Mouse (Mus musculus): ENCODE measurements around the gene Cyb561. TPM values are rescaled to one million over a fixed set of nuclear protein-coding genes. Genes with fewer than 3 reads are reported as not detected.

Cyb561 gene
- 3.4 and 4.8 TPM in 2 replicates for polyA plus RNA-seq (2014; fragmentation: Nextera tagmentation; extraction: Ambion mirVana)

DNA sequence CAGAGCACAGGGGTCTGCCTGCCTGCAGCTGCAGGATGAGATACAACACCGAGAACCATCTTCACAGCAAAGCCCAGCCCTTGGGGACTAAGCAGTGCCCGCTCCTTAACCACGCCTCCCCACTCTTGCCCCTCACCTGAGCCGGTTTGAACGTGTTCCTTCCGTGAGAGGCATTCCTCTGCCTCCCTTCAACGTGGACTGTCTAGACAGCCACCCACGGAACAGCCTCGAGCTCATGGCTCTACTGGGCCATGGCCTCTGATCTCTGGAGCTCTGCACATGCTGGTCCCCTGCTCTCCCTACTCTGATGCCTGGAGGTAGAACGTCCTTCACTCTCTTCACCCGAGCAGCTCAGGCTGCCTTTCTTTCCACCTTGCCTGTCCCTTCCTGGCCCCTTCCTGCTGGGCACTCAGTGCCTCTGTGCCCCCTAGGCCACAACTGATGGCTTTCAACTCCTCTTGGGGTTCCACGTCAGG lies at the start of gene Cyb561:
TSS of gene Cyb561 (minus strand) at position 426 of the 476 bp plus-strand sequence.
- H3K27me3 ChIP-seq (replicated peaks; ENCODE audit: control insufficient read depth, insufficient read depth, low read length), result peaks cover 5% of the 10 kb centered on the region; the same call in 1 of the 2 replicates
- no peak within 1 kb of the TSS for H3K4me3 ChIP-seq (ENCODE audit: low read depth, low read length)
- no peak for ATAC-seq (replicated peaks; ENCODE audit: low FRiP score)
- no peak within 1 kb of the TSS for H3K4me2 ChIP-seq
- H3K27ac ChIP-seq (ENCODE audit: low read depth, low read length), result no peak within 1 kb of the TSS
- no peaks in the 10 kb centered on the region for H3K4me1 ChIP-seq (replicated peaks; ENCODE audit: control insufficient read depth, insufficient read depth, low read length)
- H3K36me3 ChIP-seq (ENCODE audit: control insufficient read depth, insufficient read depth, low read length), result no peaks in the 10 kb centered on the region
- no peak for DNase-seq (ENCODE audit: low spot score)
- no peaks in the 10 kb centered on the region for H3K9me3 ChIP-seq (ENCODE audit: control insufficient read depth, low read length)
- H3K9ac ChIP-seq (ENCODE audit: low read depth, low read length), result no peak within 1 kb of the TSS
- 73% methylated on average over 12 of the region's 12 CpGs for WGBS

DNA sequence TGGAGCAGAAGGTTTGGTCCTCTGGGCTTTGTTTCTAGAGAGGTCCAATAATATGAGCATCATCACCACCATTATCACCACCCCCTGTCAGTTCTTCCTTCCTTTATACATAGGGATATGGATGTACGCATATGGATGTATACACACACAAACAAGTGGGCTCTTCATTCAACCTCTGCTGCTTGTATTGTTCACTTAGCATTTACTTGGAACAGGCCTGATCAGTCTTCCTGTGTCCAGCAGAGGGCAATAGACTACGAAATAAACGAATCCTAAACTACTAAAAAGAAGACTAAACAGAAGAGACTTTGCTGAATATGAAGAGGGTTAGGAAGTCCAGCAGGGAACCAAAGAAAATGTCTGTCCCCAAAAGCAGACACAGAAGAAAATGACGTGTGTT lies 48.6 kb upstream of the Cyb561 start:
- Histone ChIP-seq H3K4me2 (no peak overlapping the region), H3K9me3 (ENCODE audit: control insufficient read depth, low read length) (no peaks in the 10 kb centered on the region), H3K27me3 (replicated peaks; ENCODE audit: control insufficient read depth, insufficient read depth, low read length) (no peaks in the 10 kb centered on the region; the same call in 1 of the 2 replicates), H3K9ac (ENCODE audit: low read depth, low read length) (no peak overlapping the region), H3K36me3 (ENCODE audit: control insufficient read depth, insufficient read depth, low read length) (no peaks in the 10 kb centered on the region), H3K4me3 (ENCODE audit: low read depth, low read length) (no peak overlapping the region), H3K27ac (ENCODE audit: low read depth, low read length) (no peak overlapping the region), H3K4me1 (replicated peaks; ENCODE audit: control insufficient read depth, insufficient read depth, low read length) (no peaks in the 10 kb centered on the region)
- 39% methylated on average over 4 of the region's 4 CpGs for WGBS
- DNase-seq (ENCODE audit: low spot score) (no peak), ATAC-seq (replicated peaks; ENCODE audit: low FRiP score) (no peak)

DNA sequence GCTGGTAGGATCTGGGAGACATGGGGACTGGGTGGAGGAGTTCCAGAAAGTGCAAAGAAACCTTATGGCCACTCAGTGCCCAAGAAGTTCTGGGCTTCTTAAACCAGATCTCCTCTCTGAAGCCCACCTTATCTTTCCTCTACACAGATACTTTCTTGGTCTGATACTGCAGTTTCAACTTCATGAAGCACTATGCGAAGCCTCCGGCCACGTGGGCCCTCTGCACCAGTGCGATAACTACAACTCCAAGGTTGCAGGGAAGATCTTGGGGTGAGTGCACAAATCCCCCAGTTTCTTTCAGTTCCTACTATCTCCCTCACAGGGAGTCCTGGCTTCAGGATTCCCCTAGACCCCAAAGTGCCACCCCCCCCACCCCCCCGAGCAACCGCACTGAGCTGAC lies 46.9 kb upstream of the Cyb561 start:
- H3K4me3 ChIP-seq (ENCODE audit: low read depth, low read length), result no peak overlapping the region
- DNase-seq (ENCODE audit: low spot score) (no peak), ATAC-seq (replicated peaks; ENCODE audit: low FRiP score) (no peak)
- 83% methylated on average over 6 of the region's 6 CpGs for WGBS
- no peaks in the 10 kb centered on the region for H3K4me1 ChIP-seq (replicated peaks; ENCODE audit: control insufficient read depth, insufficient read depth, low read length)
- H3K27ac ChIP-seq (ENCODE audit: low read depth, low read length), result no peak overlapping the region
- no peaks in the 10 kb centered on the region; the same call in 1 of the 2 replicates for H3K27me3 ChIP-seq (replicated peaks; ENCODE audit: control insufficient read depth, insufficient read depth, low read length)
- no peaks in the 10 kb centered on the region for H3K9me3 ChIP-seq (ENCODE audit: control insufficient read depth, low read length)
- H3K4me2 ChIP-seq, result no peak overlapping the region
- no peaks in the 10 kb centered on the region for H3K36me3 ChIP-seq (ENCODE audit: control insufficient read depth, insufficient read depth, low read length)
- no peak overlapping the region for H3K9ac ChIP-seq (ENCODE audit: low read depth, low read length)

DNA sequence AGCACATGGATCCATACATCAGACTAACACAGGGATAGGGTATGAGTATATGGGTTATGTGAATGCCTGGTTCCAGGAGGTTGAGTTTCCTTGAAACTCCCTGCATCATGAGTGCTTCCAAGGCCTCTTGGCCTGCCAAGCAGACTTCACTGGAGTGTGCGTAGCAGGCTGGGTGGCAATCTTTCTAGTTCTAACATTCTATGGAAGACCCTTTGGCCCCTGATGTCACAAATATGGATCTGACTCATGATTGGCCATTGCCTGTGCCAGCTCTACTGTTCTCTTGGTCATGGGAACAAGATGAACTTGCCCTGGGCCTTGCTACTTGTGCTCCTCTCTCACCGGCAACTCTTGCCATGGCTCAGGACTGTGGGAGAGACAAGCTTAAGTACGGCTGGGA lies 41.2 kb upstream of the Cyb561 start, which contains the start of gene Ace3:
TSS of gene Ace3 (plus strand) at position 301 of the 400 bp plus-strand sequence.
- Histone ChIP-seq H3K4me2 (no peak within 1 kb of the TSS), H3K9me3 (ENCODE audit: control insufficient read depth, low read length) (no peaks in the 10 kb centered on the region), H3K36me3 (ENCODE audit: control insufficient read depth, insufficient read depth, low read length) (no peaks in the 10 kb centered on the region), H3K27me3 (replicated peaks; ENCODE audit: control insufficient read depth, insufficient read depth, low read length) (no peaks in the 10 kb centered on the region), H3K9ac (ENCODE audit: low read depth, low read length) (no peak within 1 kb of the TSS), H3K27ac (ENCODE audit: low read depth, low read length) (no peak within 1 kb of the TSS), H3K4me3 (ENCODE audit: low read depth, low read length) (no peak within 1 kb of the TSS), H3K4me1 (replicated peaks; ENCODE audit: control insufficient read depth, insufficient read depth, low read length) (no peaks in the 10 kb centered on the region; the same call in 1 of the 2 replicates)
- WGBS, result 89% methylated on average over 3 of the region's 3 CpGs
- DNase-seq (ENCODE audit: low spot score) (no peak), ATAC-seq (replicated peaks; ENCODE audit: low FRiP score) (no peak)

DNA sequence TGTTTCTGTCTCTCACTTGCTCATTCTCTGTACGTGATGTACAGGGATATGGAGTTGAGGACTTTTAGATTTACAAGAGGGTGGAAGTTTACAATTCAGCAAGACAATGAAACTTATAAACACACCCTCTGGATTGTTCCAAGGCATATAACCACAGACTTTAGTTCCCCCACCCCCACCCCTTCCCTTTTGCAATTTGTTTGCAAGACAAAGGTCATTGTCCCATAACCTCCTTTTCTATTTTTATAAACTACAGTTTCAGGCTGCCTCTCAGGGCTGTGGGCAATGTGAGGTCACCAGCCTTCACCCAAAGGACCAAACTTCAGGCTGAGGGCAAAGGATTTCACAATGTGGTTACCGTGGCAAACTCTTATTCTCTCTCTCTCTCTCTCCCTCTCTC lies 37.1 kb upstream of the Cyb561 start:
- no peak for DNase-seq (ENCODE audit: low spot score)
- H3K4me1 ChIP-seq (replicated peaks; ENCODE audit: control insufficient read depth, insufficient read depth, low read length), result no peaks in the 10 kb centered on the region; the same call in 1 of the 2 replicates
- 55% methylated on average over 2 of the region's 2 CpGs for WGBS

DNA sequence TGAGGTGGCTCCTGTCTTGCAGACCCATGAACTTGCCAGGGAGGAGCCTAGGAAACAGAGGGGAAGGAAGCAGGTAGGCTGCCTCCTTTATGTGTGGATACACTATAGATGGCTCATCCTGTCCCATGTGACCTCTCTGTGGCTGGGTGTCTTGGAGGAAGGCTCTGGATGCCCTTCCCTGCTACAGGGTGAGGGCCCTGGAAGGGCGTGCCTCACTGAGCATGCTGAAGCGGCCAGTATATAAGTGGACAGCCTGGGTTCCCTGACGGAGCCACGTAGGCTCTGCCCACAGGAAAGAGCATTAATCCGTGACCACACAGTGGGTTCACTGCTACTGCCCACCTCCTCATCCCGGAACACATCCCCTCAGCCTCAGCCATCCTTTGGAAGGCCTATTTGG lies 36.3 kb upstream of the Cyb561 start:
- no peaks in the 10 kb centered on the region for H3K9me3 ChIP-seq (ENCODE audit: control insufficient read depth, low read length)
- no peak overlapping the region for H3K27ac ChIP-seq (ENCODE audit: low read depth, low read length)
- H3K36me3 ChIP-seq (ENCODE audit: control insufficient read depth, insufficient read depth, low read length), result no peaks in the 10 kb centered on the region
- DNase-seq (ENCODE audit: low spot score), result no peak
- H3K4me3 ChIP-seq (ENCODE audit: low read depth, low read length), result no peak overlapping the region
- no peaks in the 10 kb centered on the region for H3K27me3 ChIP-seq (replicated peaks; ENCODE audit: control insufficient read depth, insufficient read depth, low read length)
- no peak overlapping the region for H3K9ac ChIP-seq (ENCODE audit: low read depth, low read length)
- ATAC-seq (replicated peaks; ENCODE audit: low FRiP score), result no peak
- H3K4me1 ChIP-seq (replicated peaks; ENCODE audit: control insufficient read depth, insufficient read depth, low read length), result no peaks in the 10 kb centered on the region; the same call in 1 of the 2 replicates
- no peak overlapping the region for H3K4me2 ChIP-seq
- WGBS, result 76% methylated on average over 6 of the region's 6 CpGs

More for the DNA sequence above, 37.1 kb upstream of the Cyb561 start:
- Histone ChIP-seq H3K4me2 (no peak overlapping the region), H3K27ac (ENCODE audit: low read depth, low read length) (no peak overlapping the region), H3K36me3 (ENCODE audit: control insufficient read depth, insufficient read depth, low read length) (no peaks in the 10 kb centered on the region), H3K27me3 (replicated peaks; ENCODE audit: control insufficient read depth, insufficient read depth, low read length) (no peaks in the 10 kb centered on the region), H3K4me3 (ENCODE audit: low read depth, low read length) (no peak overlapping the region), H3K9me3 (ENCODE audit: control insufficient read depth, low read length) (no peaks in the 10 kb centered on the region), H3K9ac (ENCODE audit: low read depth, low read length) (no peak overlapping the region)
- no peak for ATAC-seq (replicated peaks; ENCODE audit: low FRiP score)

DNA sequence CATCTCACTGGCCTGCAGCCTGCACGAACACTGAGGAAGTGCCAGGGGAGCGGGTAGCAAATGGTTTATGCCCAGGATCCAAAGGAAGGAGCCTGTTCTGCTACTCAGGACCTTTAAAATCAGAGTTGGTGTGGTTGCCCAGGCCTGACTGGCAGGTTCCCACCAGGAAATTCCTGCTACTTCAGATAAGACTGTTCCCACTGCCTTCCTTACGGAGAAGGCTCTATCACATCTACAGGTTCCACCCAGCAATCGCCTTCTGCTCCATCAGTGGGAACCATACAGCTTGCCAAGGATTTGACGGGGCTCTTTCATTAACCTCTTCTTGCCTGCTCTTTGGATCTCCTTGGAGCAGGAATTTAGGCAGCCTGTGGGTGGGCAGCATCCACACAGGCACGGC lies 34.3 kb upstream of the Cyb561 start:
- WGBS, result 56% methylated on average over 6 of the region's 6 CpGs
- Histone ChIP-seq H3K9ac (ENCODE audit: low read depth, low read length) (no peak overlapping the region), H3K27me3 (replicated peaks; ENCODE audit: control insufficient read depth, insufficient read depth, low read length) (no peaks in the 10 kb centered on the region), H3K4me2 (no peak overlapping the region), H3K27ac (ENCODE audit: low read depth, low read length) (no peak overlapping the region), H3K36me3 (ENCODE audit: control insufficient read depth, insufficient read depth, low read length) (no peaks in the 10 kb centered on the region), H3K4me3 (ENCODE audit: low read depth, low read length) (no peak overlapping the region), H3K9me3 (ENCODE audit: control insufficient read depth, low read length) (no peaks in the 10 kb centered on the region), H3K4me1 (replicated peaks; ENCODE audit: control insufficient read depth, insufficient read depth, low read length) (no peaks in the 10 kb centered on the region; the same call in 1 of the 2 replicates)
- no peak for ATAC-seq (replicated peaks; ENCODE audit: low FRiP score)
- DNase-seq (ENCODE audit: low spot score), result no peak

DNA sequence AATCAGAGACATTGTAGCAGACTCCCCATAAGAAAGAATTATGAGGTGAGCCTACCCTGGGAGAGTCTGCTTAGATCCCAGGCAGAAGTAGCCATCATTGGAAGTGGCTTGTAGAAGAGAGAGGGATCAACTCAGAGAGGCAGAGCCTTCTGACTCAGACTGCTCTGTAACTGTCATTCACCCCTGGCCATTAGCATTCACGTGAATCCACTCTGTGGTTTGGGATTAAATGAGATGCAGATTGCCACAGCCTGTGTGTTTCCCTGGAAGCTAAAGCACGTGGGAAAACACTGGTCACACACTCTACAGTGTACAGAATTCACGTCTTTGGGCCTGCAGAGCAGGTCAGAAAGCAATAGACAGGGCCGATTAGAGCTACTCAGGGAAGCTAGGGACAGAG lies 31.3 kb upstream of the Cyb561 start:
- no peaks in the 10 kb centered on the region for H3K9me3 ChIP-seq (ENCODE audit: control insufficient read depth, low read length)
- H3K4me1 ChIP-seq (replicated peaks; ENCODE audit: control insufficient read depth, insufficient read depth, low read length), result no peaks in the 10 kb centered on the region
- peaks cover under 1% of the 10 kb centered on the region for H3K27me3 ChIP-seq (replicated peaks; ENCODE audit: control insufficient read depth, insufficient read depth, low read length)
- no peak overlapping the region for H3K4me3 ChIP-seq (ENCODE audit: low read depth, low read length)
- ATAC-seq (replicated peaks; ENCODE audit: low FRiP score) (no peak), DNase-seq (ENCODE audit: low spot score) (no peak)
- H3K36me3 ChIP-seq (ENCODE audit: control insufficient read depth, insufficient read depth, low read length), result no peaks in the 10 kb centered on the region
- no peak overlapping the region for H3K4me2 ChIP-seq
- H3K27ac ChIP-seq (ENCODE audit: low read depth, low read length), result no peak overlapping the region
- no peak overlapping the region for H3K9ac ChIP-seq (ENCODE audit: low read depth, low read length)
- 72% methylated on average over 4 of the region's 4 CpGs for WGBS

DNA sequence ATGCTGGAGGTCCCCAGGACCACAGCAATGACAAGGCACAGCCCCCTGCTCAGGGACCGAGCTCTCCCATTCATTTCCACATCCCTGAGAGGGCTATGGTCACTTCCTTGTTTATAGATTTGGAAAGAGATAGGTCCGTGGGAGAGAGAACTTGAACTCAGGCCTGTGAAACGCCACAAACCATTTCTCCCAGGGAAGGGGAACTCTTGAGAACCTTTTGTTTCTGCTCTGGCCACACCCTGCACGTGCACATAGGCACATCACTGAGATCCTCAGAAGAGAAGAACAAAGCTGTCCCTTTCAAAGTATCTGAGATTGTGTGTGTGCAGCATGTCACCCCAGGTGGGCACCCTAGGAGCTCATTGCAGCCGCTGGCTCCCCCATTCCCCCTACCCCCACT lies 25.5 kb upstream of the Cyb561 start:
- no peak overlapping the region for H3K4me2 ChIP-seq
- H3K36me3 ChIP-seq (ENCODE audit: control insufficient read depth, insufficient read depth, low read length), result no peaks in the 10 kb centered on the region
- H3K9me3 ChIP-seq (ENCODE audit: control insufficient read depth, low read length), result no peaks in the 10 kb centered on the region
- no peaks in the 10 kb centered on the region for H3K4me1 ChIP-seq (replicated peaks; ENCODE audit: control insufficient read depth, insufficient read depth, low read length)
- no peak overlapping the region for H3K27ac ChIP-seq (ENCODE audit: low read depth, low read length)
- WGBS, result 49% methylated on average over 5 of the region's 5 CpGs
- no peak overlapping the region for H3K4me3 ChIP-seq (ENCODE audit: low read depth, low read length)
- no peak for ATAC-seq (replicated peaks; ENCODE audit: low FRiP score)
- H3K9ac ChIP-seq (ENCODE audit: low read depth, low read length), result no peak overlapping the region
- H3K27me3 ChIP-seq (replicated peaks; ENCODE audit: control insufficient read depth, insufficient read depth, low read length), result peaks cover 9% of the 10 kb centered on the region
- no peak for DNase-seq (ENCODE audit: low spot score)
